Mouse (Mus musculus) E14TG2a.4 (cell line): Measurements from ENCODE around the gene Aifm3.

Experiments used
- H3K27me3 ChIP-seq: 2 replicates; pipeline ENCODE4 v1.6.1; 2014; ENCODE audit warnings: low read length, control low read depth; ENCODE audit not compliant: insufficient read depth
- H3K36me3 ChIP-seq: 2 replicates; pipeline ENCODE4 v1.6.1; 2014; ENCODE audit warnings: low read length, control low read depth; ENCODE audit not compliant: insufficient read depth
- H3K4me1 ChIP-seq: replicated peaks from 2 replicates; pipeline ENCODE4 v1.6.1; 2014; ENCODE audit warnings: low read depth, low read length, control low read depth
- H3K4me3 ChIP-seq: replicated peaks from 2 replicates; pipeline ENCODE4 v1.5.1; 2014; ENCODE audit warnings: mild to moderate bottlenecking, low read length
- H3K9me3 ChIP-seq: 2 replicates; pipeline ENCODE4 v1.6.1; 2014; ENCODE audit warnings: low read length, control low read depth
- CTCF ChIP-seq: conservative IDR thresholded peaks from 2 replicates; pipeline ENCODE4 v1.5.1; 2014; ENCODE audit warnings: low read length
- NANOG ChIP-seq: IDR thresholded peaks from 2 replicates; pipeline ENCODE4 v1.6.1; 2014; ENCODE audit warnings: borderline replicate concordance, low read length, mixed read lengths
- POU5F1 ChIP-seq: IDR thresholded peaks from 2 replicates; pipeline ENCODE4 v1.6.1; 2014; ENCODE audit warnings: low read length, borderline replicate concordance

Gene Aifm3

DNA sequence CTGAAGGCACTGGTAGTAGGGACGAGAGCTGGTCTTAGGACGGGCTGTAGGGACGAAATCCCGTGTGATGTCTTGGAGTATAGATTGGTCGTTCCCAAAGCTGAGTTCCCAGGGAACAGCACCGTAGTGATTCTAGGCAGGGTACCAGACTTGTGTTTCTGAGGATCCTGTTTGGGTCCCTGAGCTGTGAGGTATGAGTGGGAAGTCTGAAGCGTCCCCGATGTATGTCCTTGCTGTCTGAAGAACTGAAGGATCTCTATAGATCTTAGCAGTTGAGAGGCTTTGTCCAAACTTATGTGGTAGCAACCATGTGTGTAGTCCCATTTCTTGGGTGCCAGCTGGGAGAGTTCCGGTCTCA, 19.8 kb downstream of the Aifm3 start:
- H3K4me3 ChIP-seq: peak overlapping the region; percentile 90
- peaks cover 36% of the 10 kb centered on the region for H3K4me1 ChIP-seq
- H3K36me3 ChIP-seq: peaks cover 37% of the 10 kb centered on the region
- H3K9me3 ChIP-seq: no peaks in the 10 kb centered on the region
- TF ChIP-seq POU5F1 (no peak), CTCF (no peak), NANOG (no peak)
- peaks cover 5% of the 10 kb centered on the region; the same call in 1 of the 2 replicates for H3K27me3 ChIP-seq

DNA sequence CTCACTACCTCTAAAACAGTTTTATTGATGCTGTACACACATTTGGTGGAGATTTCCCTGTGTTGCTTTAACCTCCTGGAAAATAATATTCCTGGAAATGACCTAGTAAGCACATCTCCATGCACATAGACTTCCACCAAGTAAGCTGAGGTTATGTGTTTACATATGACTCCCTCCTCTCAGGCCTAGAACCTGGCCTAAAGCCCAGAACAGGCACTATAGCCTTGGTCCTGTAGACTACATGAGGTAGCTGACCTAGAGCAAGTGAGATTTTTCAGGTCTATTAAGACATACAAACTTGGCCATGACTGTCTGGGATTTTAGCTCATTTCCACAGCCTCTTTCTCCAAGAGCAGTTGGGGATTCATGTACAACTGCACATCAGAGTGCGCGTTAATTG, 20.7 kb downstream of the Aifm3 start:
- Histone ChIP-seq H3K9me3 (no peaks in the 10 kb centered on the region), H3K27me3 (no peaks in the 10 kb centered on the region), H3K4me3 (peak overlapping the region; percentile 90; the same call in 1 of the 2 replicates), H3K4me1 (peaks cover 36% of the 10 kb centered on the region), H3K36me3 (peaks cover 46% of the 10 kb centered on the region)
- TF ChIP-seq POU5F1 (no peak), CTCF (no peak), NANOG (no peak)

DNA sequence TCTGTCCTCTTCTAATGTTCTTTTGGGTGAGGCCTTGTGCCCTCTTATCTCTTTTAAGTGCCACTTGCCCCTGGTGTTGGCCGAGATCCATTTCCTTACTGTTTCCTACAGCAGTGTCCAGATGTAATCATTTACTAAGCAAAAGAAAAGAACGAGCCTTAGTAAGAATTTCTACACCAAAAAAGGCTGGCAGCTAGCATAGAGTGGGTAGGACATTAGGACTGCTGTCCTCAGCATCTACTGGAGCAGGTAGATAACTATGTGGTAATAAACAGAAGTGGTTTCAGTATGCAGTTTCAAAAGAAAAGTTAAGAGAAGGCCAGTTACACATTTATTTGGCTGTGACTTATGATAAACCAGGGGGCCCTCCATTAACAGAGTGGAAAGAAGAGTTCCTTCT, 21.3 kb downstream of the Aifm3 start:
- peaks cover 33% of the 10 kb centered on the region for H3K4me1 ChIP-seq
- peaks cover 51% of the 10 kb centered on the region for H3K36me3 ChIP-seq
- TF ChIP-seq POU5F1 (no peak), NANOG (no peak), CTCF (no peak)
- H3K4me3 ChIP-seq: no peak overlapping the region
- no peaks in the 10 kb centered on the region for H3K27me3 ChIP-seq
- H3K9me3 ChIP-seq: no peaks in the 10 kb centered on the region

DNA sequence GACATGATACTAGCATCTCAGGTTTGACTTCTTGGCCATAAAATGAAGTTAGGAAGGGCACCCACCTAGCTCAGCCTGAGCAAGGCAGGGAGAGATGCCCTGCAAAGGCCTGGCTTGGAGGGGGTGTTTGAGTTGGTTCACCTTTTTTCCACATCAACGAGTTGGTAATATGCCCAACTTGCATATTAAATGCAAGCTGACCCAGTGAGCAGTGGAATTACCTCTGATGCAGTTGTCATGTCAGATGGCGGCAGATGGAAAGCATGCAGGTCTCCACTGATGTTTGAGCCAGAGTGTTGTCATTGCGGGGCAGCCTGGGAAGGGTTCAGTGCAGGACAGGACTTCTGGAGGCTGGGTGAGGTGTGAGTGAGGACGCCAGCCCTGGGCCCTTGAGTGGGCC, 22.0 kb downstream of the Aifm3 start:
- Histone ChIP-seq H3K4me1 (peaks cover 26% of the 10 kb centered on the region), H3K27me3 (no peaks in the 10 kb centered on the region), H3K36me3 (peaks cover 58% of the 10 kb centered on the region), H3K9me3 (no peaks in the 10 kb centered on the region), H3K4me3 (no peak overlapping the region)
- no peak for TF ChIP-seq POU5F1
- TF ChIP-seq CTCF: no peak
- TF ChIP-seq NANOG: no peak

DNA sequence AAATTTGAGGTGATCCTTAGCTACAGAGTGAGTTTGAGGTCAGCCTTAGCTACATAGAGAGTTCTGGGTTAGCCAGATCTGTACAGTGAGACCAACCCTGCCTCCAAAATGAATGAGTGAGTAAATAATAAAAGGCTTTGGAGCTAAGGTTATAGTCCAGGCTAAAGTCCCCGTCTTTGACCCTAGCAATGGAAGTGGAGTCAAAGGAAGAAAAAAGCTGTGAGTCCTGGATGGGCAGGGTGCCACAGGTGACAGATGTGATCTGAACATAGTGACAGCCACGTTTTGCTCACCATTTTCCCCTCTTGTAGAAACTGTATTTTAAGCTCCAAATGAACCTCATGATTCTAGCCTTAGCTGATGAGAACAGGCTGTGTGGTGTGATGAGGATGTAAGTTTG, 29.5 kb downstream of the Aifm3 start:
- TF ChIP-seq CTCF (no peak), POU5F1 (no peak), NANOG (no peak)
- H3K4me1 ChIP-seq: no peaks in the 10 kb centered on the region
- H3K27me3 ChIP-seq: no peaks in the 10 kb centered on the region
- peaks cover 96% of the 10 kb centered on the region for H3K36me3 ChIP-seq
- no peak overlapping the region for H3K4me3 ChIP-seq
- no peaks in the 10 kb centered on the region for H3K9me3 ChIP-seq

DNA sequence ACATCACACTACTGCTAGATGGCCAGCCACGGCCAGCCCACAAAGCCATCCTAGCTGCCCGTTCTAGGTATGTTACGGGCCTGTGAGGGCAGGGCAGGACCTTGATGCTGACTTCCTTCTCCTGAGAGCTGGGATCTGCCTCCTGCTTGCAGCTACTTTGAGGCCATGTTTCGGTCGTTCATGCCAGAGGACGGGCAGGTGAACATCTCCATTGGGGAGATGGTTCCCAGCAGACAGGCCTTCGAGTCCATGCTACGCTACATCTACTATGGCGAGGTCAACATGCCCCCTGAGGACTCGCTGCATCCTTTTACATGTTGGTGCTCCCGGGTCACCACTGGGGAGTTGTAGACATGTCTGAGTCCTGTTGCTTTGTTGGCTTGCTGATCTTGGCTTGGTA, 34.7 kb downstream of the Aifm3 start:
- Histone ChIP-seq H3K4me3 (no peak overlapping the region), H3K27me3 (no peaks in the 10 kb centered on the region), H3K9me3 (no peaks in the 10 kb centered on the region), H3K4me1 (peaks cover 18% of the 10 kb centered on the region), H3K36me3 (peaks cover 96% of the 10 kb centered on the region)
- TF ChIP-seq NANOG (no peak), POU5F1 (no peak), CTCF (no peak)

DNA sequence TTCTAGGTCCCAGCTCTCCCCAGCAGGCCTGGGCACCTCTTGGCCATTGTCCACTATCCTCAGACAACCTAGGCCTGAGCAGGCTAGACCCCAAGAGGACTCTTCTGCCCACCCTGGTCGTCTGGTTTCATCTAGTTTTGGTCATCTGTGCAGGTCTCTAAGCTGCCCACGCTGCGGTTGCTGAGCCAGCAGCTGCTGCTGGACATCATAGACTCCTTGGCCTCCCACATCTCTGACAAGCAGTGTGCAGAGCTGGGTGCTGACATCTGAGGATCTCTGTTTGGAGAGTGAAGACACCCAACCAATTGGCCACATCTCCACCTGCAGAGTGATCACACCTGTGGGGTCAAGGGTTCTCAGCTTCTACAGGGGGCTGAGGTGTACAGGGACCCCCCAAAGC, 36.1 kb downstream of the Aifm3 start:
- Histone ChIP-seq H3K9me3 (no peaks in the 10 kb centered on the region), H3K27me3 (no peaks in the 10 kb centered on the region; the same call in 1 of the 2 replicates), H3K36me3 (peaks cover 83% of the 10 kb centered on the region), H3K4me1 (peaks cover 31% of the 10 kb centered on the region), H3K4me3 (no peak overlapping the region)
- TF ChIP-seq NANOG (no peak), POU5F1 (no peak), CTCF (no peak)

DNA sequence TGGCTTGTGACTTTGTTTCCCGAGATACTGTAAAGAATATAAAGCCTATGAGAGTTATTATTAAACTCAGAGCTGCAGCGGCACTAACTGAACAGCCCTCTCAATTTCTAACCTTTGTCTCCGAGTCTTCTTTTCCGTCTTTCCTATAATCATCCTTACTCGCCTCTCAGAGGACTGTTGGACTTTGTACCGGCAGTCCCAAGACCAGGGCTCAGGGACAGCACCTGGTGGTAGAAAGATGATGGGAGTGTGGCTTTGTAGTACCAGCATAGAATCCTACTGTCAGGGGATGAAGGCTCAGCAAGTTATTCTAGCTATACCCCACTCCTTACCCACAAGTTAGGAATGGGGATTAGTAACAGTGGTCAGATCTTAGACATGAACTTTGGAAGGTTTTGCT, 36.8 kb downstream of the Aifm3 start:
- Histone ChIP-seq H3K9me3 (no peaks in the 10 kb centered on the region), H3K4me1 (peaks cover 32% of the 10 kb centered on the region), H3K27me3 (no peaks in the 10 kb centered on the region; the same call in 1 of the 2 replicates), H3K36me3 (peaks cover 76% of the 10 kb centered on the region), H3K4me3 (no peak overlapping the region)
- no peak for TF ChIP-seq CTCF
- TF ChIP-seq NANOG: no peak
- TF ChIP-seq POU5F1: no peak

DNA sequence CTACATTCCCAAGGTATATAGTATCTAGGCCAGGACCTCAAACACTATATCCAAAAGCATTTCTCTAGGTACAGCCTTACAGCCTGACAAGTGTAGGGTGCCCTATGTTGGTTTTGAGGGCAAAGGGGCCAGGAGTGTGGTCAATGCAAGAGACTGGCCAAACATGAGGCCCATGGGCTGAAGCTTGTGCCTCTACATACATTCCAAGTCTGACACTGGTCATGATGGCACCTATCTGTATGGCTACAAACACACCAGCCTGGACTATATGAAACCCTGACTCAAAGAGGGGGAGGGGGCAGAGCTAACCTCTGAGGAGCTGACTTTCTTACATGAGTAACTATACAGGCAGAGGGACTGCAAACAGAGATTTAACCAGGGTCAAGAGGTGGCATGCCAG, 38.2 kb downstream of the Aifm3 start:
- Histone ChIP-seq H3K4me3 (no peak overlapping the region), H3K4me1 (peaks cover 46% of the 10 kb centered on the region), H3K36me3 (peaks cover 62% of the 10 kb centered on the region), H3K27me3 (no peaks in the 10 kb centered on the region; the same call in 1 of the 2 replicates), H3K9me3 (no peaks in the 10 kb centered on the region)
- TF ChIP-seq POU5F1 (no peak), CTCF (no peak), NANOG (no peak)
